Mouse (Mus musculus): ENCODE data around the gene Olfr1008. TPM values are rescaled to one million over a fixed set of nuclear protein-coding genes. Genes with fewer than 3 reads are reported as not detected.

The Olfr1008 gene
- polyA plus RNA-seq (2015; fragmentation: Illumina TruSeq; extraction: RNeasy Lipid Tissue Mini Kit (QIAGEN cat#74804); ENCODE audit: insufficient read depth, low read depth, low replicate concordance), result not detected

GRCm38 (mm10) chr2:85689131-85689530 is at the start of gene Olfr1008:
Gene Olfr1008, plus strand, starts transcription at chr2:85689431.

GRCm38 (mm10) chr2:85650604-85651003 is 38.6 kb upstream of the Olfr1008 start, which contains the start of gene Olfr1002:
Gene Olfr1002, minus strand, starts transcription at chr2:85650704.

DNA sequence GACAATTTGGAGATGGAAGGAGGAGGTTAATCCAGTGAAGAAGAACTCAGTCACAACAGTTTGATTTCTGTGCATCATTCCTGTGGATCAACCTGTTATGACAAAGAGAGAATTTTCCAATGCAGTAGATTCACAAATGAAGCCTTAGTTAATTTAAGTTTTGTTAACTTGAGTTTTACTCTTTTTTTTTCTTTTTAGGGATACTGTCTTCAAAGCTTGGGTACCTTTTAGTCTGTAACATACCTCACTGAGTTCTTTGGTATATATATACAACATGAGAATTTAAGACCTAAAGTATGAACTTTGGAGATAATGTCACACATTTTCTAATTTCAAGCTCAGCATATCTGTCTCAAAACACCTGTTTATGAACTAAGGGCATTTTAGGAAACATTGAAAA is 24.9 kb upstream of the Olfr1008 start, which contains the start of gene Olfr154:
Gene Olfr154, minus strand, starts transcription at position 101 of the 400 bp plus-strand sequence.

GRCm38 (mm10) chr2:85678667-85679066 is 10.6 kb upstream of the Olfr1008 start, which contains the start of gene Olfr1006:
Gene Olfr1006, minus strand, starts transcription at chr2:85678767.

DNA sequence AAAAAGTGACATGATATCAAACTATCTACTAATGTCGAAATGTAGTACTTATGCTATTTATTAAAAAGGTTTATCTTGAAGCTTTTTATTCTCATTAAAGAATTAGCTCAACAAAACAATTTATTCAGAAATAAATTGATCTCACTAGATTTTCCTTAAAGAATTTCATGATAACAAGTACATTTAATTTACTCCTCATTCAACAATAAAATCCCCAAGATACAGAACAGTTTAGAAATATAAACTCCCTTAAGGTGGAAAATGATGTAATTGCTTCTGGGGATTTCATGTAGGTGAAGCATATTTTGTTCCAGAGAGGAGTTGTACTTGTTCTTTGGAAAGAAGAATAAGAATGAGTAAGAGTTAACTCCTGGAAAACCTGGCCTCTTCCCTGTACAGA is 25.9 kb downstream of the Olfr1008 start, which contains the start of gene Olfr1009:
Gene Olfr1009, plus strand, starts transcription at position 301 of the 400 bp plus-strand sequence.

Other genes with a start within 250 kb of the Olfr1008 start
- gene Olfr995, start 245.8 kb upstream of the Olfr1008 start, polyA plus RNA-seq (2015; fragmentation: Illumina TruSeq; extraction: RNeasy Lipid Tissue Mini Kit (QIAGEN cat#74804); ENCODE audit: insufficient read depth, low read depth, low replicate concordance), result not detected
- gene 4833423E24Rik, start 170.4 kb upstream of the Olfr1008 start, polyA plus RNA-seq (2015; fragmentation: Illumina TruSeq; extraction: RNeasy Lipid Tissue Mini Kit (QIAGEN cat#74804); ENCODE audit: insufficient read depth, low read depth, low replicate concordance), result not detected
- not detected for gene Olfr996, start 110.2 kb upstream of the Olfr1008 start, polyA plus RNA-seq (2015; fragmentation: Illumina TruSeq; extraction: RNeasy Lipid Tissue Mini Kit (QIAGEN cat#74804); ENCODE audit: insufficient read depth, low read depth, low replicate concordance)
- gene Olfr998, start 100.5 kb upstream of the Olfr1008 start, polyA plus RNA-seq (2015; fragmentation: Illumina TruSeq; extraction: RNeasy Lipid Tissue Mini Kit (QIAGEN cat#74804); ENCODE audit: insufficient read depth, low read depth, low replicate concordance), result not detected
- not detected for gene Olfr1000, start 77.5 kb upstream of the Olfr1008 start, polyA plus RNA-seq (2015; fragmentation: Illumina TruSeq; extraction: RNeasy Lipid Tissue Mini Kit (QIAGEN cat#74804); ENCODE audit: insufficient read depth, low read depth, low replicate concordance)
- gene Olfr1002, start 38.7 kb upstream of the Olfr1008 start, polyA plus RNA-seq (2015; fragmentation: Illumina TruSeq; extraction: RNeasy Lipid Tissue Mini Kit (QIAGEN cat#74804); ENCODE audit: insufficient read depth, low read depth, low replicate concordance), result not detected
- not detected for gene Olfr154, start 25.0 kb upstream of the Olfr1008 start, polyA plus RNA-seq (2015; fragmentation: Illumina TruSeq; extraction: RNeasy Lipid Tissue Mini Kit (QIAGEN cat#74804); ENCODE audit: insufficient read depth, low read depth, low replicate concordance)
- not detected for gene Olfr1006, start 10.7 kb upstream of the Olfr1008 start, polyA plus RNA-seq (2015; fragmentation: Illumina TruSeq; extraction: RNeasy Lipid Tissue Mini Kit (QIAGEN cat#74804); ENCODE audit: insufficient read depth, low read depth, low replicate concordance)
- gene Olfr1009, start 26.0 kb downstream of the Olfr1008 start, polyA plus RNA-seq (2015; fragmentation: Illumina TruSeq; extraction: RNeasy Lipid Tissue Mini Kit (QIAGEN cat#74804); ENCODE audit: insufficient read depth, low read depth, low replicate concordance), result not detected
- gene Olfr1012, start 73.3 kb downstream of the Olfr1008 start, polyA plus RNA-seq (2015; fragmentation: Illumina TruSeq; extraction: RNeasy Lipid Tissue Mini Kit (QIAGEN cat#74804); ENCODE audit: insufficient read depth, low read depth, low replicate concordance), result not detected
- gene Olfr1013, start 77.7 kb downstream of the Olfr1008 start, polyA plus RNA-seq (2015; fragmentation: Illumina TruSeq; extraction: RNeasy Lipid Tissue Mini Kit (QIAGEN cat#74804); ENCODE audit: insufficient read depth, low read depth, low replicate concordance), result not detected
- gene Olfr1014, start 83.3 kb downstream of the Olfr1008 start, polyA plus RNA-seq (2015; fragmentation: Illumina TruSeq; extraction: RNeasy Lipid Tissue Mini Kit (QIAGEN cat#74804); ENCODE audit: insufficient read depth, low read depth, low replicate concordance), result not detected
- not detected for gene Olfr1015, start 92.6 kb downstream of the Olfr1008 start, polyA plus RNA-seq (2015; fragmentation: Illumina TruSeq; extraction: RNeasy Lipid Tissue Mini Kit (QIAGEN cat#74804); ENCODE audit: insufficient read depth, low read depth, low replicate concordance)
- not detected for gene Olfr1016, start 113.1 kb downstream of the Olfr1008 start, polyA plus RNA-seq (2015; fragmentation: Illumina TruSeq; extraction: RNeasy Lipid Tissue Mini Kit (QIAGEN cat#74804); ENCODE audit: insufficient read depth, low read depth, low replicate concordance)
- not detected for gene Olfr1018, start 129.0 kb downstream of the Olfr1008 start, polyA plus RNA-seq (2015; fragmentation: Illumina TruSeq; extraction: RNeasy Lipid Tissue Mini Kit (QIAGEN cat#74804); ENCODE audit: insufficient read depth, low read depth, low replicate concordance)
- gene Olfr1019, start 156.1 kb downstream of the Olfr1008 start, polyA plus RNA-seq (2015; fragmentation: Illumina TruSeq; extraction: RNeasy Lipid Tissue Mini Kit (QIAGEN cat#74804); ENCODE audit: insufficient read depth, low read depth, low replicate concordance), result not detected
- not detected for gene Olfr1020, start 157.6 kb downstream of the Olfr1008 start, polyA plus RNA-seq (2015; fragmentation: Illumina TruSeq; extraction: RNeasy Lipid Tissue Mini Kit (QIAGEN cat#74804); ENCODE audit: insufficient read depth, low read depth, low replicate concordance)
- gene Olfr1022, start 179.2 kb downstream of the Olfr1008 start, polyA plus RNA-seq (2015; fragmentation: Illumina TruSeq; extraction: RNeasy Lipid Tissue Mini Kit (QIAGEN cat#74804); ENCODE audit: insufficient read depth, low read depth, low replicate concordance), result not detected
- gene Olfr1023, start 196.2 kb downstream of the Olfr1008 start, polyA plus RNA-seq (2015; fragmentation: Illumina TruSeq; extraction: RNeasy Lipid Tissue Mini Kit (QIAGEN cat#74804); ENCODE audit: insufficient read depth, low read depth, low replicate concordance), result not detected
- gene Olfr1024, start 215.6 kb downstream of the Olfr1008 start, polyA plus RNA-seq (2015; fragmentation: Illumina TruSeq; extraction: RNeasy Lipid Tissue Mini Kit (QIAGEN cat#74804); ENCODE audit: insufficient read depth, low read depth, low replicate concordance), result not detected
- gene Olfr1025-ps1, start 225.8 kb downstream of the Olfr1008 start, polyA plus RNA-seq (2015; fragmentation: Illumina TruSeq; extraction: RNeasy Lipid Tissue Mini Kit (QIAGEN cat#74804); ENCODE audit: insufficient read depth, low read depth, low replicate concordance), result not detected
- not detected for gene Olfr1026, start 232.1 kb downstream of the Olfr1008 start, polyA plus RNA-seq (2015; fragmentation: Illumina TruSeq; extraction: RNeasy Lipid Tissue Mini Kit (QIAGEN cat#74804); ENCODE audit: insufficient read depth, low read depth, low replicate concordance)

Data from pancreas, adult 10 weeks (tissue).